Mouse (Mus musculus) bone marrow macrophage, adult 2 months (primary cell): Measurements from ENCODE around the gene Atf6b.

ENCODE experiments used
- CTCF ChIP-seq: IDR thresholded peaks from 2 replicates; pipeline ENCODE4 v1.5.1; 2012; ENCODE audit warnings: low read depth, mild to moderate bottlenecking, low read length, moderate library complexity
- POLR2A ChIP-seq: IDR thresholded peaks from 2 replicates; pipeline ENCODE4 v1.6.1; 2012; ENCODE audit warnings: mild to moderate bottlenecking, low read depth, low read length, borderline replicate concordance

GRCm38 (mm10) chr17:34631647-34632046, 15.3 kb upstream of the Atf6b start:
- TF ChIP-seq CTCF (no peak), POLR2A (no peak)
